Mouse (Mus musculus) gastrocnemius, adult 2 months (tissue): Measurements from ENCODE around the gene Ttc39b. TPM values are rescaled to one million over a fixed set of nuclear protein-coding genes. Genes with fewer than 3 reads are reported as not detected.

ENCODE experiments used
- DNase-seq: peaks from one replicate; pipeline ENCODE4 v3.0.0; 2022
- H3K27ac ChIP-seq: fragments of 200-600 bp; 2 replicates; pipeline ENCODE4 v1.8.1; 2022; ENCODE audit warnings: mild to moderate bottlenecking
- H3K4me3 ChIP-seq: fragments of 200-600 bp; 2 replicates; pipeline ENCODE4 v1.8.1; 2022; ENCODE audit warnings: mild to moderate bottlenecking, moderate library complexity
- CTCF ChIP-seq: fragments of 200-600 bp; IDR thresholded peaks from 2 replicates; pipeline ENCODE4 v1.8.1; 2022; ENCODE audit warnings: antibody characterized with exemption, mild to moderate bottlenecking, moderate library complexity
- intact Hi-C: fragments of 180-260 bp; cut with DNase I; formaldehyde crosslinking; loops from one replicate; pipeline ENCODE4 v1.15.1; 2025
- total RNA-seq, 2 experiments: library from RNA; stranded (reverse); gene quantifications; 2 replicates each; pipeline ENCODE4 v1.2.3; 2021

Gene Ttc39b
- total RNA-seq, 2 experiments from 2014 or later, result 4.0 to 6.9 TPM

DNA sequence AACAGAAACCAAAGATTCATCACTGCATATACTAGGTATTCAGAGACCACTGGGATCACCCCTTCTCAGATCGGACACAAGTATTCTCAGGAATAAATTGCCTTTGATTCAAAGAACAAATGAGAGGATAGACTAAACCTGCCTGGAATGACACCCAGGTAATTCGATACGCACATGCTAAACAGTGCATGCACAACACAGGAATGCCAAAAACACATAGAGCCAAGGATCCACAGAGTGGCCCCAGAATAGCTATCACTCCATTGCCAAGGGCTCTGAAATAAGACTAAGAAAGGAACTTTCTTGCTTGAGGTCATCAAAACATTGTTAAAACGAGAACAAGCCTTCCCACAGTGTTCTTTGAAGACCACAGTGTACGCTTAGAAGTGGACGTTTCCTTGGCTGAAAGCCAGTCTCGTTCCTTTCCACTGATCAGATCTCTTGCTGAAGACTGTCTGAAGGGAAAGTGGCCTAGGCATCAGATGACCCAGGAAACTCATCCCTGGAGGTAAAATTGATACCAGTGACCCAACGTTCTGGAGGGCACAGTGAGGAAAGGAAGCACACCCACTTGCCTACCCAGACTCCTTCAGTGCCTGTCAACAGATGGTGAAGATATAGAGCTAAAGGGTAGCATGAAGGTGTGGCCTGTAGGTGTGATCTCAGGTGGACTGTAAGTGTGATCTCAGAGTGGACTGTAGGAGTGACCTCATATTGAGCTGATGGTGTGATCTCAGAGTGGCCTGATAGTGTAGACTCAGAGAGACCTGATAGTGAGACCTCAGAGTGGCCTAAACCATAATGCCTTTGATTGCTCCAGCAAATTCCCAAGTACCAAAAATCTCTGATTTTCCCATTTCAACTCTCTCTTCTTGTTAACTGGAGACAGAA lies 141.6 kb downstream of the Ttc39b start:
- no peak for TF ChIP-seq CTCF
- DNase-seq, result no peak
- Histone ChIP-seq H3K4me3 (no peak overlapping the region), H3K27ac (no peak overlapping the region)
- intact Hi-C loops, result loop anchor here (5.0 to 10.0 kb wide), 3 partner anchors 250 to 538 kb away; no protein-coding TSS in a partner anchor

DNA sequence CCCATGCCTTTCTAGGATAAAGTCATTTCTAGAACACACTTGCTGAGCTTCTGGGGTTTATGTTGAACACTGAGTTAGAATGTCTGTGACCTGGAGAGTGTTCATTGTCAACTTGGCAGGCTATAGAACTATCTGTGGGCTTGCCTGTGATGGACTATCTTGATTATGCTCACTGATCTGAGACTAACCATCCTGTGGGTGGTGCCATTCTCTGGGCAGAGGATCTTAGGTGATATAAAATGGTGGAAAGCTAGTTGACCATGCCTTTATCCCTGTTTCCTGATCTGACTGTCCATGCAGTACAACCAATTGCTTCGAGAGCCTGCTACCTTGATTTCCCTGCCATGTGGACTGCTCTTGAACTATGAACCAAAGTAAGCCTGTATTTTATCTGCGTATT lies 146.6 kb downstream of the Ttc39b start:
- Histone ChIP-seq H3K4me3 (no peak overlapping the region), H3K27ac (no peak overlapping the region)
- DNase-seq, result no peak
- TF ChIP-seq CTCF, result no peak
- intact Hi-C loops, result no loop called here

DNA sequence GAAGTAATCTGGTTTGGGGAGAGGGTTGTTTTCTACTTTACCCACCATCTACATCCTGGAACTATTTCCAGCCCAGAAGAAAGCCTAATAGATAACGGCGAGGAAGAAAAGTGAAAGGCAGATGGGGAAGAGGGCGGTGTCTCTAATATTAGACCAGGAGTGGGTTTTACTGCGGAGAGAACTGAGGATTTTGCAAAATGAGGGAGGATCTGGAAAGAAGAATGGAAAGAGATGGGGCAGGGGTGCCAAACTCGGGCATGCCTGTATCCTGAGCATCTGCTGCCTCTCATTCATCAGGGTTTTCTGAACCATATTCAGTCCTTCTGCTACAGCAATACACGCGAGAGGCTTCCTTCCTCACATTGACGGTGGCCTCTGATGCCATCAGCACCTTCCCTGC lies 149.1 kb downstream of the Ttc39b start:
- DNase-seq, result no peak
- intact Hi-C loops, result no loop called here
- TF ChIP-seq CTCF, result no peak

DNA sequence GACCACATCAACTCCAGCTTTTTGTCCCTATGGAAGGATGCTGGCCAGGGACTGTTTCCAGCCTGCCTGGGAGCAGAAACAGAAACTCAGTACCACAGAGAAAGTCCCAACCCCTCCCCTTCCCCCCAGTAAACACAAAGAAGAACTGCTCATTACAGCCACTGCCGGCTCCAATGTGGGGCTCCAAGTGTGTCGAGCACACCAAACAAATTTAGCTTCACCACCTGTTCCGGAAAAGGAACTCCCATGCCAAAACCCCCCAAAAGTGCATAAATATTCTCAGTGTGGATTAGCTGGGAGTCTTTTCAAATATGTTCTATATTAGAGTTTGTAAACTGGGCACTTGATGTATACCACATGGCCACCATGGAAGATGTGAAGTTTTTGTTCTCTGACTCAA lies 151.8 kb downstream of the Ttc39b start:
- no peak for TF ChIP-seq CTCF
- Histone ChIP-seq H3K4me3 (no peak overlapping the region), H3K27ac (no peak overlapping the region)
- intact Hi-C loops, result no loop called here
- no peak for DNase-seq

More for the DNA sequence above, 149.1 kb downstream of the Ttc39b start:
- H3K27ac ChIP-seq, result no peak overlapping the region
- no peak overlapping the region for H3K4me3 ChIP-seq

DNA sequence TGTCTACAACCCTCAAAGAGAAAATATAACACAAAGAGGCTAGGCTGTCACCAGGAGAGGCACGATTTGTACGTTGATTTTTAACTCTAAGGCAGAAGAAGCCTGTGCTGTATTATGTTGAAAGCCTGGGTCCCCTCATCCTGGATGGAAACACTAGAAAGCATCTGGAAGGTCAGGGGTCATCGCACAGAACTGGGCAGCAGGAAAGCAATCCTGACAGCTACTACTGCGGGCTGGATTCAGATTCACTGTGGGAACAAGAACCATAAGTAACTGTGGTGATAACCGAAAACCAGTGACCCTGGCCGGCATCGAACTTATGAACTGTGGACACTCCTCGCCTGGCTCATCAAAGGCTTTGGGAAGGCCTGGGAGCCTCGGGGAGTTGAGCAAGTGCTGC lies 153.3 kb downstream of the Ttc39b start:
- Histone ChIP-seq H3K4me3 (no peak overlapping the region), H3K27ac (no peak overlapping the region)
- DNase-seq, result no peak
- TF ChIP-seq CTCF, result no peak
- intact Hi-C loops, result no loop called here

Other genes with a start within 250 kb of the Ttc39b start
- 10 to 100 TPM in 1 of 2 experiments, 1 to 10 TPM in 1; 9.6 to 10.8 TPM for gene Snapc3, start 93.5 kb upstream of the Ttc39b start, total RNA-seq
- 10 to 100 TPM; 14.8 to 19.4 TPM for gene Psip1, start 162.2 kb upstream of the Ttc39b start, total RNA-seq
- gene Ccdc171, start 201.3 kb upstream of the Ttc39b start, total RNA-seq, result under 1 TPM; 0.59 to 0.70 TPM